Mouse (Mus musculus) natural killer cell, adult 2 months (primary cell): ENCODE results near the gene Trappc2l.
"Not testable (repeated sequence)": the region's sequence is repeated elsewhere in the genome, so short reads cannot be mapped to it uniquely, and the experiment has no call there.

ENCODE experiments used
- DNase-seq, 2 experiments: peaks; one replicate each; pipeline ENCODE4 v3.0.0; 2022; ENCODE audit warnings: low spot score in 2 of 2

The Trappc2l gene

GRCm38 (mm10) chr8:122611295-122612133 lies at the start of gene Trappc2l, which contains the start of gene Galns:
TSS of gene Trappc2l (plus strand) at chr8:122611640.
TSS of gene Galns (minus strand) at chr8:122611463.
- peak; percentile 94 to 96 for DNase-seq

- no peak for DNase-seq
Measured at GRCm38 (mm10) chr8:122564363-122565352, 46.8 kb upstream of the Trappc2l start.

- DNase-seq, result no peak
Measured at GRCm38 (mm10) chr8:122566766-122567165, 44.7 kb upstream of the Trappc2l start.

- DNase-seq, result peak; percentile 91 to 94
Measured at GRCm38 (mm10) chr8:122567361-122568108, 43.9 kb upstream of the Trappc2l start, which contains the start of gene Cdt1. TSS of gene Cdt1 (plus strand) at chr8:122568015.

- peak; percentile 71 to 90 for DNase-seq
Measured at GRCm38 (mm10) chr8:122568109-122568504, 43.3 kb upstream of the Trappc2l start.

- no peak for DNase-seq
Measured at GRCm38 (mm10) chr8:122568881-122569309, 42.5 kb upstream of the Trappc2l start.

GRCm38 (mm10) chr8:122569329-122569728 lies 42.1 kb upstream of the Trappc2l start:
- DNase-seq, result no peak

- no peak for DNase-seq
Measured at GRCm38 (mm10) chr8:122569996-122570395, 41.4 kb upstream of the Trappc2l start.

GRCm38 (mm10) chr8:122571153-122571552 lies 40.3 kb upstream of the Trappc2l start:
- DNase-seq, result no peak

GRCm38 (mm10) chr8:122571750-122572267 lies 39.6 kb upstream of the Trappc2l start:
- no peak for DNase-seq

- DNase-seq, result no peak
Measured at GRCm38 (mm10) chr8:122572751-122573150, 38.7 kb upstream of the Trappc2l start.

- not testable (repeated sequence) for DNase-seq
Measured at GRCm38 (mm10) chr8:122573176-122573575, 38.3 kb upstream of the Trappc2l start.

GRCm38 (mm10) chr8:122573577-122573976 lies 37.9 kb upstream of the Trappc2l start:
- no peak for DNase-seq

GRCm38 (mm10) chr8:122574264-122574663 lies 37.2 kb upstream of the Trappc2l start:
- DNase-seq, result no peak

- DNase-seq, result no peak
Measured at GRCm38 (mm10) chr8:122574667-122575251, 36.7 kb upstream of the Trappc2l start.

- no peak for DNase-seq
Measured at GRCm38 (mm10) chr8:122575286-122575685, 36.2 kb upstream of the Trappc2l start.

GRCm38 (mm10) chr8:122575735-122576647 lies 35.4 kb upstream of the Trappc2l start:
- DNase-seq, result no peak

GRCm38 (mm10) chr8:122576648-122577022 lies 34.8 kb upstream of the Trappc2l start, which contains the start of gene Aprt:
TSS of gene Aprt (minus strand) at chr8:122576909.
- peak; percentile 91 to 96 for DNase-seq

- DNase-seq, result no peak
Measured at GRCm38 (mm10) chr8:122577116-122577515, 34.3 kb upstream of the Trappc2l start.

- DNase-seq, result no peak
Measured at GRCm38 (mm10) chr8:122579196-122579595, 32.2 kb upstream of the Trappc2l start.
